8 mouse cellular contexts compared by ENCODE assay signal in the genomic region with DNA sequence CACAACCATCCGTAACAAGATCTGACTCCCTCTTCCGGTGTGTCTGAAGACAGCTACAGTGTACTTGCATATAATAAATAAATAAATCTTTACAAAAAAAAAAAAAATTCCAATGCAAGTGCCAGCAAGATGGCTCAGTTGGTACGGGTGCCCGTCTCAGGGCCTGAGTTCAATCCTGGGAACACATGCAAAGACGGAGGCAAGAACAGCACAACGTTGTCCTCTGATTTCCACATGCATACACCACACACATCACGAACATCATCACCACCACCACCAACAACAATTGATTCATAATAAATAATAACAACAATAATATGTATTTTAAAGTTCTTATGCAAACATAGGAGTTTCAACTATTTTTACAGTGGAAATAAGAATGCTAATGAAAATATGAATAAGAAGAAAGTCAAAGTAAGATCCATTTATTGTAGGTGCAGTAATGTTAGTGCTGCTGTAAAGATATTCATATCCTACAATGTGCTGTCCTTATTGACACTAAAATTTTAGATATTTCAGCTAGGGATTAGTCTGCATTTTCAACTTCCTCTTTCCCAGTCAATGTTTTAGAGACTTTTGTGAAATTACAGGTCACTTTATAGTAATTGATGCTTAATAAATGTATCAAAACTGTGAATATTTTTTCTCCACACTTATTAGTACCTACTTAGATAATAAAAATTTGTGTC. TPM values are rescaled to one million over a fixed set of nuclear protein-coding genes. Genes with fewer than 3 reads are reported as not detected.
DNase-seq lines count a peak whose midpoint lies in the region; ATAC-seq lines count a peak whose summit lies in the region.
"Had no signal": no experiment of that assay in that cellular context is flagged by ENCODE, and none has a peak within 500 bp of the region (broad histone marks: within the 10 kb centered on the region; RNA-seq: fewer than 3 reads in every experiment).

No protein-coding gene starts in this region.

- H3K9me3 ChIP-seq in limb, embryonic 12.5 days: no peaks in the 10 kb centered on the region
- H3K9me3 ChIP-seq in limb, embryonic 10.5 days (replicated peaks): no peaks in the 10 kb centered on the region
- no peaks in the 10 kb centered on the region for H3K9me3 ChIP-seq in embryonic facial prominence, embryonic 15.5 days (replicated peaks)
- H3K9me3 ChIP-seq in intestine, embryonic 15.5 days: no peaks in the 10 kb centered on the region
- no peaks in the 10 kb centered on the region for H3K9me3 ChIP-seq in neural tube, embryonic 14.5 days (ENCODE audit: control insufficient read depth, low read length)

- ATAC-seq in limb, embryonic 12.5 days (ENCODE audit: insufficient number of reproducible peaks, insufficient read depth, low FRiP score, low TSS enrichment, low read depth): no peak
- no peak for ATAC-seq in embryonic facial prominence, embryonic 15.5 days (ENCODE audit: insufficient number of reproducible peaks, low FRiP score, low TSS enrichment, low read depth)
- no peak for ATAC-seq in intestine, embryonic 15.5 days
- no peak for ATAC-seq in neural tube, embryonic 14.5 days (ENCODE audit: low read depth)

- H3K27me3 ChIP-seq in limb, embryonic 12.5 days: no peaks in the 10 kb centered on the region
- H3K27me3 ChIP-seq in limb, embryonic 10.5 days (ENCODE audit: low read depth, poor library complexity, severe bottlenecking): no peaks in the 10 kb centered on the region
- H3K27me3 ChIP-seq in embryonic facial prominence, embryonic 15.5 days: no peaks in the 10 kb centered on the region
- H3K27me3 ChIP-seq in intestine, embryonic 15.5 days (replicated peaks): no peaks in the 10 kb centered on the region
- H3K27me3 ChIP-seq in neural tube, embryonic 14.5 days (ENCODE audit: control insufficient read depth, insufficient read depth, low read length): no peaks in the 10 kb centered on the region

- H3K36me3 ChIP-seq in limb, embryonic 12.5 days: no peaks in the 10 kb centered on the region
- H3K36me3 ChIP-seq in limb, embryonic 10.5 days: no peaks in the 10 kb centered on the region
- no peaks in the 10 kb centered on the region for H3K36me3 ChIP-seq in embryonic facial prominence, embryonic 15.5 days
- H3K36me3 ChIP-seq in intestine, embryonic 15.5 days: no peaks in the 10 kb centered on the region
- no peaks in the 10 kb centered on the region for H3K36me3 ChIP-seq in neural tube, embryonic 14.5 days (ENCODE audit: control insufficient read depth, insufficient read depth, low read length)

- H3K4me3 ChIP-seq in limb, embryonic 12.5 days (replicated peaks): no peak overlapping the region
- no peak overlapping the region for H3K4me3 ChIP-seq in limb, embryonic 10.5 days
- 0 out of 2 replicates have a peak overlapping the region, but pooled peaks have one; percentile 8 for H3K4me3 ChIP-seq in embryonic facial prominence, embryonic 15.5 days (replicated peaks)
- no peak overlapping the region; the same call in 1 of the 2 replicates for H3K4me3 ChIP-seq in intestine, embryonic 15.5 days (replicated peaks)
- H3K4me3 ChIP-seq in neural tube, embryonic 14.5 days (ENCODE audit: low read depth, low read length): peak overlapping the region; percentile 97

- no peak for DNase-seq in limb, embryonic 10.5 days (ENCODE audit: low spot score)
- DNase-seq in frontal cortex, postnatal 25 days (ENCODE audit: low spot score in 2 of 2): no peak
- no peak for DNase-seq in thymus, postnatal 4 days
- DNase-seq: adrenal gland, adult 2 months had no signal

- H3K27ac ChIP-seq in limb, embryonic 12.5 days: no peak overlapping the region
- no peak overlapping the region for H3K27ac ChIP-seq in limb, embryonic 10.5 days
- H3K27ac ChIP-seq in embryonic facial prominence, embryonic 15.5 days (replicated peaks): no peak overlapping the region
- no peak overlapping the region for H3K27ac ChIP-seq in intestine, embryonic 15.5 days
- H3K27ac ChIP-seq in neural tube, embryonic 14.5 days (ENCODE audit: low read depth, low read length): no peak overlapping the region

- H3K9ac ChIP-seq in limb, embryonic 12.5 days (replicated peaks): no peak overlapping the region
- no peak overlapping the region for H3K9ac ChIP-seq in embryonic facial prominence, embryonic 15.5 days
- no peak overlapping the region for H3K9ac ChIP-seq in intestine, embryonic 15.5 days
- no peak overlapping the region for H3K9ac ChIP-seq in neural tube, embryonic 14.5 days (replicated peaks; ENCODE audit: low read depth, low read length)

- H3K4me1 ChIP-seq in limb, embryonic 12.5 days (replicated peaks): peaks cover 21% of the 10 kb centered on the region
- peaks cover 26% of the 10 kb centered on the region for H3K4me1 ChIP-seq in limb, embryonic 10.5 days
- peaks cover 31% of the 10 kb centered on the region for H3K4me1 ChIP-seq in embryonic facial prominence, embryonic 15.5 days
- H3K4me1 ChIP-seq in intestine, embryonic 15.5 days (replicated peaks): peaks cover 11% of the 10 kb centered on the region
- peaks cover 26% of the 10 kb centered on the region for H3K4me1 ChIP-seq in neural tube, embryonic 14.5 days (ENCODE audit: control insufficient read depth, insufficient read depth, low read length)

- peak overlapping the region; percentile 73; the same call in 1 of the 2 replicates for H3K4me2 ChIP-seq in limb, embryonic 12.5 days
- peak overlapping the region; percentile 17; the same call in 1 of the 2 replicates for H3K4me2 ChIP-seq in embryonic facial prominence, embryonic 15.5 days (replicated peaks)
- H3K4me2 ChIP-seq in intestine, embryonic 15.5 days (replicated peaks): peak overlapping the region; percentile 35; the same call in 1 of the 2 replicates
- H3K4me2 ChIP-seq in neural tube, embryonic 14.5 days (ENCODE audit: low read depth, low read length): peak overlapping the region; percentile 60

- 83% methylated on average over 7 of the region's 7 CpGs for WGBS in limb, embryonic 12.5 days
- 83% methylated on average over 7 of the region's 7 CpGs for WGBS in limb, embryonic 10.5 days
- WGBS in embryonic facial prominence, embryonic 15.5 days: 59% methylated on average over 7 of the region's 7 CpGs
- 67% methylated on average over 7 of the region's 7 CpGs for WGBS in intestine, embryonic 15.5 days
- WGBS in neural tube, embryonic 14.5 days: 62% methylated on average over 7 of the region's 7 CpGs

RNA-seq across cellular contexts. Expression of a gene that starts 2.4 kb away (rescaled TPM):
- polyA plus RNA-seq in limb, embryonic 12.5 days (2016; fragmentation: Nextera tagmentation; extraction: Ambion mirVana): 22.2 and 23.9 TPM in 2 replicates
- polyA plus RNA-seq in limb, embryonic 10.5 days (2016; fragmentation: Nextera tagmentation; extraction: Ambion mirVana): 13.9 and 15.4 TPM in 2 replicates
- polyA plus RNA-seq in embryonic facial prominence, embryonic 15.5 days (2015; fragmentation: Nextera tagmentation; extraction: Ambion mirVana): 16.8 and 17.5 TPM in 2 replicates
- 13.6 and 14.0 TPM in 2 replicates for polyA plus RNA-seq in intestine, embryonic 15.5 days (2015; fragmentation: Nextera tagmentation; extraction: Ambion mirVana)
- 62.8 and 70.5 TPM in 2 replicates for polyA plus RNA-seq in neural tube, embryonic 14.5 days (2014; fragmentation: Nextera tagmentation; extraction: Ambion mirVana)

Comparison
In these comparisons a context has a peak if more than half of its experiments do, and no peak if none do; other contexts are left out.
1. H3K4me2 ChIP-seq: peak in every context shown above with its lines; median percentile 73 in limb, embryonic 12.5 days; 60 in neural tube, embryonic 14.5 days; 35 in intestine, embryonic 15.5 days; 17 in embryonic facial prominence, embryonic 15.5 days.
2. H3K4me3 ChIP-seq: peak in embryonic facial prominence, embryonic 15.5 days (single experiment) and neural tube, embryonic 14.5 days (single experiment); none in limb, embryonic 12.5 days (single experiment), limb, embryonic 10.5 days (single experiment) and intestine, embryonic 15.5 days (single experiment).